Mouse (Mus musculus) stomach, embryonic 14.5 days (tissue): ENCODE results near the gene Pcbp1. TPM values are rescaled to one million over a fixed set of nuclear protein-coding genes. Genes with fewer than 3 reads are reported as not detected.
A peak's percentile ranks its signal among the peaks of the same experiment; 100 is the strongest.
"Not testable (repeated sequence)": the region's sequence is repeated elsewhere in the genome, so short reads cannot be mapped to it uniquely, and the experiment has no call there.

Source experiments
- ATAC-seq: fragments of 200-750 bp; cut with Nextera tagmentation; 2 replicates; pipeline ENCODE4 v1.8.0; 2017; ENCODE audit warnings: low read depth, moderate TSS enrichment; ENCODE audit not compliant: insufficient number of reproducible peaks, insufficient read depth, low FRiP score
- H3K27ac ChIP-seq: fragments of 300-500 bp; sonication (generic); 2 replicates; pipeline ENCODE4 v1.5.1; 2014; ENCODE audit warnings: mild to moderate bottlenecking, low read length, moderate library complexity, mixed read lengths
- H3K27me3 ChIP-seq: fragments of 300-500 bp; sonication (generic); 2 replicates; pipeline ENCODE4 v1.6.1; 2014; ENCODE audit warnings: low read length, control low read depth, mixed read lengths; ENCODE audit not compliant: control insufficient read depth, insufficient read depth
- H3K36me3 ChIP-seq: fragments of 300-500 bp; sonication (generic); 2 replicates; pipeline ENCODE4 v1.6.1; 2014; ENCODE audit warnings: mild to moderate bottlenecking, control low read depth, low read length, moderate library complexity, mixed read lengths; ENCODE audit not compliant: control insufficient read depth, insufficient read depth
- H3K4me1 ChIP-seq: fragments of 300-500 bp; sonication (generic); 2 replicates; pipeline ENCODE4 v1.6.1; 2014; ENCODE audit warnings: low read length, control low read depth, mixed read lengths; ENCODE audit not compliant: control insufficient read depth, insufficient read depth
- H3K4me2 ChIP-seq: fragments of 300-500 bp; sonication (generic); replicated peaks from 2 replicates; pipeline ENCODE4 v1.6.1; 2014; ENCODE audit warnings: low read depth, low read length, control low read depth
- H3K4me3 ChIP-seq: fragments of 300-500 bp; sonication (generic); 2 replicates; pipeline ENCODE4 v1.5.1; 2014; ENCODE audit warnings: low read depth, low read length, control low read depth
- H3K9ac ChIP-seq: fragments of 300-500 bp; sonication (generic); replicated peaks from 2 replicates; pipeline ENCODE4 v1.6.1; 2014; ENCODE audit warnings: low read depth, mild to moderate bottlenecking, control low read depth, low read length, moderate library complexity, mixed read lengths
- H3K9me3 ChIP-seq: fragments of 300-500 bp; sonication (generic); 2 replicates; pipeline ENCODE4 v1.6.1; 2016; ENCODE audit warnings: low read depth, low read length, control low read depth; ENCODE audit not compliant: control insufficient read depth
- WGBS: fragments of 180-500 bp; shearing (Covaris S2); extraction: QIAGEN DNeasy Blood & Tissue Kit; methylation state at CpG from one replicate; pipeline ENCODE4 v1.1.7; 2014; 5-methylcytosine and 5-hydroxymethylcytosine counted together
- polyA plus RNA-seq: library from polyadenylated mRNA; unstranded; fragments of >200 nt; fragmentation: Nextera tagmentation; extraction: Ambion mirVana; gene quantifications from 2 replicates; pipeline ENCODE4 v1.2.1, GENCODE M21; 2014

The Pcbp1 gene
- polyA plus RNA-seq: 230 and 234 TPM in 2 replicates

- H3K9ac ChIP-seq: peak within 1 kb of the TSS; percentile 92
- peak within 1 kb of the TSS; percentile 100 for H3K27ac ChIP-seq
- H3K4me1 ChIP-seq: 0 out of 2 replicates have a peak, but pooled peaks cover 6% of the 10 kb centered on the region
- H3K4me3 ChIP-seq: peak within 1 kb of the TSS; percentile 88
- peaks cover 10% of the 10 kb centered on the region for H3K36me3 ChIP-seq
- no peaks in the 10 kb centered on the region for H3K27me3 ChIP-seq
- no peaks in the 10 kb centered on the region for H3K9me3 ChIP-seq
- WGBS: under 1% methylated on average over 100 of the region's 120 CpGs
- ATAC-seq: peak; percentile 80
- peak within 1 kb of the TSS; percentile 74 for H3K4me2 ChIP-seq
These were observed at the start of gene Pcbp1 for GRCm38 (mm10) chr6:86526032-86526960. Gene Pcbp1, minus strand, starts transcription at chr6:86526321.

GRCm38 (mm10) chr6:86574495-86574894 is 48.4 kb upstream of the Pcbp1 start:
- no peaks in the 10 kb centered on the region for H3K27me3 ChIP-seq
- 92% methylated on average over 3 of the region's 3 CpGs for WGBS
- H3K9me3 ChIP-seq: no peaks in the 10 kb centered on the region
- no peak overlapping the region for H3K4me3 ChIP-seq
- no peak overlapping the region for H3K4me2 ChIP-seq
- no peak for ATAC-seq
- H3K9ac ChIP-seq: no peak overlapping the region
- no peaks in the 10 kb centered on the region for H3K36me3 ChIP-seq
- H3K27ac ChIP-seq: no peak overlapping the region
- H3K4me1 ChIP-seq: peaks cover 7% of the 10 kb centered on the region

- 60% methylated on average over 9 of the region's 9 CpGs for WGBS
- Histone ChIP-seq H3K4me1 (peaks cover 6% of the 10 kb centered on the region; the same call in 1 of the 2 replicates), H3K4me3 (no peak overlapping the region), H3K4me2 (no peak overlapping the region), H3K9ac (no peak overlapping the region), H3K36me3 (no peaks in the 10 kb centered on the region; the same call in 1 of the 2 replicates), H3K9me3 (no peaks in the 10 kb centered on the region), H3K27ac (no peak overlapping the region), H3K27me3 (no peaks in the 10 kb centered on the region)
- ATAC-seq: no peak
These were observed 44.7 kb upstream of the Pcbp1 start for GRCm38 (mm10) chr6:86570830-86571229.

GRCm38 (mm10) chr6:86569461-86569820 is 43.3 kb upstream of the Pcbp1 start:
- Histone ChIP-seq H3K27me3 (no peaks in the 10 kb centered on the region), H3K27ac (peak overlapping the region; percentile 6; the same call in 1 of the 2 replicates), H3K36me3 (peaks cover 8% of the 10 kb centered on the region), H3K4me1 (peaks cover 6% of the 10 kb centered on the region; the same call in 1 of the 2 replicates), H3K9me3 (no peaks in the 10 kb centered on the region), H3K4me2 (no peak overlapping the region), H3K4me3 (no peak overlapping the region), H3K9ac (no peak overlapping the region)
- WGBS: 47% methylated on average over 3 of the region's 3 CpGs
- ATAC-seq: 0 out of 2 replicates have a peak, but pooled peaks have one; percentile 61

GRCm38 (mm10) chr6:86568816-86569460 is 42.8 kb upstream of the Pcbp1 start:
- Histone ChIP-seq H3K4me2 (no peak overlapping the region), H3K36me3 (peaks cover 11% of the 10 kb centered on the region), H3K27ac (peak overlapping the region; percentile 39; the same call in 1 of the 2 replicates), H3K9me3 (no peaks in the 10 kb centered on the region), H3K27me3 (no peaks in the 10 kb centered on the region), H3K4me1 (peaks cover 6% of the 10 kb centered on the region; the same call in 1 of the 2 replicates), H3K9ac (no peak overlapping the region), H3K4me3 (no peak overlapping the region)
- 33% methylated on average over 3 of the region's 3 CpGs for WGBS
- no peak for ATAC-seq

GRCm38 (mm10) chr6:86565782-86566181 is 39.7 kb upstream of the Pcbp1 start:
- ATAC-seq: no peak
- Histone ChIP-seq H3K9ac (no peak overlapping the region), H3K27me3 (no peaks in the 10 kb centered on the region), H3K4me2 (no peak overlapping the region), H3K9me3 (no peaks in the 10 kb centered on the region), H3K4me3 (no peak overlapping the region), H3K4me1 (peaks cover 6% of the 10 kb centered on the region; the same call in 1 of the 2 replicates), H3K27ac (no peak overlapping the region), H3K36me3 (peaks cover 17% of the 10 kb centered on the region)
- 98% methylated on average over 2 of the region's 2 CpGs for WGBS

GRCm38 (mm10) chr6:86557182-86557581 is 31.1 kb upstream of the Pcbp1 start:
- not testable (repeated sequence) for H3K4me1 ChIP-seq, H3K9ac ChIP-seq, ATAC-seq, H3K4me2 ChIP-seq, H3K9me3 ChIP-seq, H3K4me3 ChIP-seq, H3K36me3 ChIP-seq, H3K27me3 ChIP-seq, H3K27ac ChIP-seq
- WGBS: 86% methylated on average over 1 of the region's 1 CpGs

- Histone ChIP-seq H3K4me1 (no peaks in the 10 kb centered on the region), H3K27me3 (no peaks in the 10 kb centered on the region), H3K4me2 (no peak overlapping the region), H3K27ac (no peak overlapping the region), H3K36me3 (peaks cover 5% of the 10 kb centered on the region; the same call in 1 of the 2 replicates), H3K9me3 (no peaks in the 10 kb centered on the region), H3K9ac (no peak overlapping the region), H3K4me3 (no peak overlapping the region)
- ATAC-seq: no peak
- 95% methylated on average over 3 of the region's 3 CpGs for WGBS
These were observed 30.4 kb upstream of the Pcbp1 start for GRCm38 (mm10) chr6:86556345-86557058.
